Mouse (Mus musculus): ENCODE measurements around the gene Trim63.

Trim63 gene

GRCm38 (mm10) chr4:134298626-134299497 lies 16.1 kb upstream of the Trim63 start:
- no peak for DNase-seq (ENCODE audit: low spot score in 2 of 2)

GRCm38 (mm10) chr4:134299498-134299810 lies 15.5 kb upstream of the Trim63 start:
- no peak for DNase-seq (ENCODE audit: low spot score in 2 of 2)

- DNase-seq (ENCODE audit: low spot score in 2 of 2) = peak; percentile 34 to 53
These were observed 14.6 kb upstream of the Trim63 start for GRCm38 (mm10) chr4:134300316-134300715.

GRCm38 (mm10) chr4:134302084-134302483 lies 12.8 kb upstream of the Trim63 start:
- no peak for DNase-seq (ENCODE audit: low spot score in 2 of 2)

- DNase-seq (ENCODE audit: low spot score in 2 of 2) = no peak
These were observed 8.0 kb upstream of the Trim63 start for GRCm38 (mm10) chr4:134306963-134307362.

- DNase-seq (ENCODE audit: low spot score in 2 of 2) = peak in 1 of 2 experiments; percentile 40
These were observed 7.4 kb upstream of the Trim63 start for GRCm38 (mm10) chr4:134307367-134308072.

GRCm38 (mm10) chr4:134310106-134310505 lies 4.8 kb upstream of the Trim63 start:
- no peak for DNase-seq (ENCODE audit: low spot score in 2 of 2)

- DNase-seq (ENCODE audit: low spot score in 2 of 2) = no peak
These were observed 4.3 kb upstream of the Trim63 start for GRCm38 (mm10) chr4:134310656-134311055.

GRCm38 (mm10) chr4:134311784-134312183 lies 3.1 kb upstream of the Trim63 start:
- no peak for DNase-seq (ENCODE audit: low spot score in 2 of 2)

- no peak for DNase-seq (ENCODE audit: low spot score in 2 of 2)
These were observed 2.6 kb upstream of the Trim63 start for GRCm38 (mm10) chr4:134312341-134312740.

GRCm38 (mm10) chr4:134312901-134313300 lies 2.0 kb upstream of the Trim63 start:
- DNase-seq (ENCODE audit: low spot score in 2 of 2) = no peak

GRCm38 (mm10) chr4:134314081-134314655 lies 752 bp upstream of the Trim63 start:
- no peak for DNase-seq (ENCODE audit: low spot score in 2 of 2)

- no peak for DNase-seq (ENCODE audit: low spot score in 2 of 2)
These were observed 550 bp downstream of the Trim63 start for GRCm38 (mm10) chr4:134315470-134315869.

- no peak for DNase-seq (ENCODE audit: low spot score in 2 of 2)
These were observed 1.5 kb downstream of the Trim63 start for GRCm38 (mm10) chr4:134316390-134316789.

- no peak for DNase-seq (ENCODE audit: low spot score in 2 of 2)
These were observed 4.2 kb downstream of the Trim63 start for GRCm38 (mm10) chr4:134319074-134319473.

- DNase-seq (ENCODE audit: low spot score in 2 of 2) = no peak
These were observed 4.8 kb downstream of the Trim63 start for GRCm38 (mm10) chr4:134319674-134320073.

- DNase-seq (ENCODE audit: low spot score in 2 of 2) = no peak
These were observed 6.6 kb downstream of the Trim63 start for GRCm38 (mm10) chr4:134321524-134321923.

GRCm38 (mm10) chr4:134324655-134325054 lies 9.7 kb downstream of the Trim63 start:
- DNase-seq (ENCODE audit: low spot score in 2 of 2) = no peak

- DNase-seq (ENCODE audit: low spot score in 2 of 2) = no peak
These were observed 12.1 kb downstream of the Trim63 start for GRCm38 (mm10) chr4:134326859-134327530.

- DNase-seq (ENCODE audit: low spot score in 2 of 2) = no peak
These were observed 13.2 kb downstream of the Trim63 start for GRCm38 (mm10) chr4:134328151-134328550.

- no peak for DNase-seq (ENCODE audit: low spot score in 2 of 2)
These were observed 13.9 kb downstream of the Trim63 start for GRCm38 (mm10) chr4:134328832-134329231.

GRCm38 (mm10) chr4:134330281-134330680 lies 15.4 kb downstream of the Trim63 start:
- no peak for DNase-seq (ENCODE audit: low spot score in 2 of 2)
